Mouse (Mus musculus): Measurements from ENCODE around the gene Erc2. TPM values are rescaled to one million over a fixed set of nuclear protein-coding genes. Genes with fewer than 3 reads are reported as not detected.

Erc2 gene
- polyA plus RNA-seq, 1 experiment: 0.90 TPM

- TF ChIP-seq FOSL1 (IDR thresholded peaks at IDR 0.05; ENCODE audit: insufficient read depth, low read length, poor library complexity, severe bottlenecking) (peak; percentile 19), CEBPB (IDR thresholded peaks at IDR 0.05; ENCODE audit: low read depth) (no peak)
- Histone ChIP-seq H3K79me2 (ENCODE audit: control insufficient read depth, insufficient read depth) (no peaks in the 10 kb centered on the region), H3K36me3 (ENCODE audit: control insufficient read depth, insufficient read depth) (no peaks in the 10 kb centered on the region)
Observed at GRCm38 (mm10) chr14:27956801-27957200, 334.6 kb downstream of the Erc2 start.

DNA sequence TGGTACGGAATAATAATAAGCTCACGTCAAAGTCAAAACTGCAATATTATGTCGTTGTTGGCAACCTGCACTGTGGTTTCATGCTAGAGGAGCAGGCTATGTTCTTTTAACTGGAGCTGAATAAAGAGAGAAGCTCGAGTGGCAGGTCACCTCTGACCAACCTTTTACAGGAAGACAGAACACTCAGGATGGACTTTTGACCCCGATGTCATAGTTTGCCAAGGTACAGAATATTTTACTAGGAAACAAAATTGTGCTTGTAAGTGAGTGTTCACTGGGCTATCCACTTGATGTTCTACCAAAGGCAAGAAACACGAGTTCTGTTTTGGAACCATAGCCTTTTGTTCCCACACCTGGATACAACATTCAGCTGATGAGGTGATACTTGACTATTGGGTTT lies 351.5 kb downstream of the Erc2 start:
- Histone ChIP-seq H3K27me3 (ENCODE audit: control insufficient read depth, insufficient read depth, insufficient read length) (no peaks in the 10 kb centered on the region), H3K4me3 (ENCODE audit: insufficient read depth, poor library complexity, severe bottlenecking) (no peak overlapping the region), H3K36me3 (ENCODE audit: control insufficient read depth, insufficient read depth) (no peaks in the 10 kb centered on the region), H3K79me3 (ENCODE audit: low read depth) (no peaks in the 10 kb centered on the region), H3ac (ENCODE audit: control insufficient read depth, insufficient read length, low read depth) (no peak overlapping the region), H3K79me2 (ENCODE audit: control insufficient read depth, insufficient read depth) (no peaks in the 10 kb centered on the region)
- TF ChIP-seq FOSL1 (IDR thresholded peaks at IDR 0.05; ENCODE audit: insufficient read depth, low read length, poor library complexity, severe bottlenecking): no peak
- no peak for TF ChIP-seq CEBPB (IDR thresholded peaks at IDR 0.05; ENCODE audit: low read depth)
- no peak for TF ChIP-seq MYOD1 (IDR thresholded peaks at IDR 0.05; ENCODE audit: control insufficient read depth, insufficient read length, low read depth)
- TF ChIP-seq CTCF (IDR thresholded peaks at IDR 0.05; ENCODE audit: control insufficient read depth, insufficient read depth, insufficient read length): no peak
- no peak for TF ChIP-seq USF1 (IDR thresholded peaks at IDR 0.05; ENCODE audit: low read depth)
- TF ChIP-seq MAX (IDR thresholded peaks at IDR 0.05): no peak
- TF ChIP-seq MYOG (IDR thresholded peaks at IDR 0.05; ENCODE audit: control insufficient read depth, extremely low read depth, insufficient read length): no peak

More at GRCm38 (mm10) chr14:27956801-27957200, 334.6 kb downstream of the Erc2 start:
- Histone ChIP-seq H3K79me3 (ENCODE audit: low read depth) (no peaks in the 10 kb centered on the region), H3ac (ENCODE audit: control insufficient read depth, insufficient read length, low read depth) (no peak overlapping the region), H3K27me3 (ENCODE audit: control insufficient read depth, insufficient read depth, insufficient read length) (no peaks in the 10 kb centered on the region), H3K4me3 (ENCODE audit: insufficient read depth, poor library complexity, severe bottlenecking) (no peak overlapping the region)

DNA sequence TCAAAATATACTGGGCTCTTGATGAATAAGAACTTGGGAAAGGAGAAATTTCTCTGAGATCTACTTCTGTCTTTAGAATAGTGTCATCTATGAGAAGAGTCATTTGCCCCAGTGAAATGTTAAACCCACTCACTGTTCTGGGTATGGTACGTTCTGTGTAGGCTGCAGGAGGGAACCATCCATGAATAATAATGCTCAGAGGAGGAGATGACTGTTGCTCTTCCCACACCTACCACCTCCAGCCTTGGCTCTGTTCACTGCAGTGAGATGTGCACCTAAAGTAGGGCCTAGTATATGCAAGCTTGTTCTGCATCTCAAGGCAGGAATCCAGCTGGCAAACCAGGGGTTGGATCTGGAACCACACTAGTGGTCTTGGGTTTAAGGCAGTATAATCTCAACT lies 353.4 kb downstream of the Erc2 start:
- Histone ChIP-seq H3ac (ENCODE audit: control insufficient read depth, insufficient read length, low read depth) (no peak overlapping the region), H3K4me3 (ENCODE audit: insufficient read depth, poor library complexity, severe bottlenecking) (no peak overlapping the region), H3K79me2 (ENCODE audit: control insufficient read depth, insufficient read depth) (no peaks in the 10 kb centered on the region), H3K27me3 (ENCODE audit: control insufficient read depth, insufficient read depth, insufficient read length) (no peaks in the 10 kb centered on the region), H3K36me3 (ENCODE audit: control insufficient read depth, insufficient read depth) (no peaks in the 10 kb centered on the region), H3K79me3 (ENCODE audit: low read depth) (no peaks in the 10 kb centered on the region)
- TF ChIP-seq MYOD1 (IDR thresholded peaks at IDR 0.05; ENCODE audit: control insufficient read depth, insufficient read length, low read depth) (no peak), USF1 (IDR thresholded peaks at IDR 0.05; ENCODE audit: low read depth) (no peak), FOSL1 (IDR thresholded peaks at IDR 0.05; ENCODE audit: insufficient read depth, low read length, poor library complexity, severe bottlenecking) (no peak), CEBPB (IDR thresholded peaks at IDR 0.05; ENCODE audit: low read depth) (no peak), CTCF (IDR thresholded peaks at IDR 0.05; ENCODE audit: control insufficient read depth, insufficient read depth, insufficient read length) (no peak), MAX (IDR thresholded peaks at IDR 0.05) (no peak), MYOG (IDR thresholded peaks at IDR 0.05; ENCODE audit: control insufficient read depth, extremely low read depth, insufficient read length) (no peak)

DNA sequence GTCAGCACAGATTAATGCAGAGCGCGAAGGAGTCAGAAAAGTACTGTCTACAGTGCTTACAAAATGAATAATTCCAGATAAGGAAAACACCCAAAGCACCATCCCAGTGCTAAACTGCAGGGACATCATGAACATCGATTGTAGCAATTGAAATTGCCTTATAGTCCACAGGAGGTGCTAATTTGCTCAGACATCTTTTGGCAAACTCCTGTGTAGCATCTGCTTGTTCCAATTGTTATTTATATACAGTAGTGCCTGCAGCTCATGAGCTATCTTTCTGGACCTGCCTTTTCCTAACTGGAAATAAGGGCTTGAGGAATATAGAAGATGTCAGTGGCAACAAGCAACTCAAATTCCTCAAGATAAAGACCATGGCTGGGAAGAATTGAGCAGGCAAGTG lies 362.5 kb downstream of the Erc2 start:
- no peak overlapping the region for H3K4me3 ChIP-seq (ENCODE audit: insufficient read depth, poor library complexity, severe bottlenecking)
- no peaks in the 10 kb centered on the region for H3K36me3 ChIP-seq (ENCODE audit: control insufficient read depth, insufficient read depth)
- no peak for TF ChIP-seq USF1 (IDR thresholded peaks at IDR 0.05; ENCODE audit: low read depth)
- TF ChIP-seq MYOD1 (IDR thresholded peaks at IDR 0.05; ENCODE audit: control insufficient read depth, insufficient read length, low read depth): no peak
- TF ChIP-seq CEBPB (IDR thresholded peaks at IDR 0.05; ENCODE audit: low read depth): no peak
- no peak for TF ChIP-seq MYOG (IDR thresholded peaks at IDR 0.05; ENCODE audit: control insufficient read depth, extremely low read depth, insufficient read length)
- TF ChIP-seq MAX (IDR thresholded peaks at IDR 0.05): no peak
- TF ChIP-seq CTCF (IDR thresholded peaks at IDR 0.05; ENCODE audit: control insufficient read depth, insufficient read depth, insufficient read length): no peak
- no peak for TF ChIP-seq FOSL1 (IDR thresholded peaks at IDR 0.05; ENCODE audit: insufficient read depth, low read length, poor library complexity, severe bottlenecking)
- no peaks in the 10 kb centered on the region for H3K27me3 ChIP-seq (ENCODE audit: control insufficient read depth, insufficient read depth, insufficient read length)
- no peaks in the 10 kb centered on the region for H3K79me3 ChIP-seq (ENCODE audit: low read depth)
- H3K79me2 ChIP-seq (ENCODE audit: control insufficient read depth, insufficient read depth): no peaks in the 10 kb centered on the region
- H3ac ChIP-seq (ENCODE audit: control insufficient read depth, insufficient read length, low read depth): no peak overlapping the region

- H3K79me2 ChIP-seq (ENCODE audit: control insufficient read depth, insufficient read depth): no peaks in the 10 kb centered on the region
- H3K79me3 ChIP-seq (ENCODE audit: low read depth): no peaks in the 10 kb centered on the region
- H3K27me3 ChIP-seq (ENCODE audit: control insufficient read depth, insufficient read depth, insufficient read length): no peaks in the 10 kb centered on the region
- no peak overlapping the region for H3ac ChIP-seq (ENCODE audit: control insufficient read depth, insufficient read length, low read depth)
- TF ChIP-seq MYOD1 (IDR thresholded peaks at IDR 0.05; ENCODE audit: control insufficient read depth, insufficient read length, low read depth): no peak
- no peak for TF ChIP-seq USF1 (IDR thresholded peaks at IDR 0.05; ENCODE audit: low read depth)
- TF ChIP-seq MAX (IDR thresholded peaks at IDR 0.05): no peak
- no peak for TF ChIP-seq MYOG (IDR thresholded peaks at IDR 0.05; ENCODE audit: control insufficient read depth, extremely low read depth, insufficient read length)
- no peak for TF ChIP-seq CEBPB (IDR thresholded peaks at IDR 0.05; ENCODE audit: low read depth)
- TF ChIP-seq FOSL1 (IDR thresholded peaks at IDR 0.05; ENCODE audit: insufficient read depth, low read length, poor library complexity, severe bottlenecking): no peak
- TF ChIP-seq CTCF (IDR thresholded peaks at IDR 0.05; ENCODE audit: control insufficient read depth, insufficient read depth, insufficient read length): no peak
- H3K4me3 ChIP-seq (ENCODE audit: insufficient read depth, poor library complexity, severe bottlenecking): no peak overlapping the region
- H3K36me3 ChIP-seq (ENCODE audit: control insufficient read depth, insufficient read depth): no peaks in the 10 kb centered on the region
Observed at GRCm38 (mm10) chr14:27985201-27985600, 363.0 kb downstream of the Erc2 start.

GRCm38 (mm10) chr14:27987422-27987821 lies 365.2 kb downstream of the Erc2 start:
- Histone ChIP-seq H3K79me2 (ENCODE audit: control insufficient read depth, insufficient read depth) (no peaks in the 10 kb centered on the region), H3K36me3 (ENCODE audit: control insufficient read depth, insufficient read depth) (no peaks in the 10 kb centered on the region)
- no peak for TF ChIP-seq USF1 (IDR thresholded peaks at IDR 0.05; ENCODE audit: low read depth)
- TF ChIP-seq CEBPB (IDR thresholded peaks at IDR 0.05; ENCODE audit: low read depth): no peak
- no peak for TF ChIP-seq CTCF (IDR thresholded peaks at IDR 0.05; ENCODE audit: control insufficient read depth, insufficient read depth, insufficient read length)
- TF ChIP-seq MYOG (IDR thresholded peaks at IDR 0.05; ENCODE audit: control insufficient read depth, extremely low read depth, insufficient read length): no peak
- TF ChIP-seq MAX (IDR thresholded peaks at IDR 0.05): no peak
- no peak for TF ChIP-seq FOSL1 (IDR thresholded peaks at IDR 0.05; ENCODE audit: insufficient read depth, low read length, poor library complexity, severe bottlenecking)
- no peak for TF ChIP-seq MYOD1 (IDR thresholded peaks at IDR 0.05; ENCODE audit: control insufficient read depth, insufficient read length, low read depth)

More at GRCm38 (mm10) chr14:27987422-27987821, 365.2 kb downstream of the Erc2 start:
- no peak overlapping the region for H3ac ChIP-seq (ENCODE audit: control insufficient read depth, insufficient read length, low read depth)
- H3K27me3 ChIP-seq (ENCODE audit: control insufficient read depth, insufficient read depth, insufficient read length): no peaks in the 10 kb centered on the region
- no peak overlapping the region for H3K4me3 ChIP-seq (ENCODE audit: insufficient read depth, poor library complexity, severe bottlenecking)
- H3K79me3 ChIP-seq (ENCODE audit: low read depth): no peaks in the 10 kb centered on the region
